Mouse (Mus musculus): ENCODE results near the gene Magi2. TPM values are rescaled to one million over a fixed set of nuclear protein-coding genes. Genes with fewer than 3 reads are reported as not detected.

Gene Magi2
- polyA plus RNA-seq, 1 experiment from 2014 or later, result 9.3 TPM

- H3K9ac ChIP-seq (ENCODE audit: low read depth, low read length), result no peak overlapping the region
Observed at GRCm38 (mm10) chr5:20748856-20749255, 1522.0 kb downstream of the Magi2 start.

GRCm38 (mm10) chr5:20749535-20749934, 1522.7 kb downstream of the Magi2 start:
- Histone ChIP-seq H3K4me1 (ENCODE audit: control insufficient read depth, insufficient read depth, low read length) (no peaks in the 10 kb centered on the region), H3K9ac (ENCODE audit: low read depth, low read length) (no peak overlapping the region), H3K9me3 (ENCODE audit: control insufficient read depth, low read length) (no peaks in the 10 kb centered on the region), H3K4me2 (replicated peaks; ENCODE audit: low read depth, low read length) (no peak overlapping the region), H3K27ac (ENCODE audit: low read depth, low read length) (no peak overlapping the region), H3K4me3 (ENCODE audit: low read length) (no peak overlapping the region), H3K27me3 (ENCODE audit: control insufficient read depth, insufficient read depth, low read length) (no peaks in the 10 kb centered on the region), H3K36me3 (ENCODE audit: control insufficient read depth, insufficient read depth, low read length) (no peaks in the 10 kb centered on the region)
- ATAC-seq (ENCODE audit: low FRiP score, low TSS enrichment), result no peak
- 85% methylated on average over 3 of the region's 3 CpGs for WGBS

More at GRCm38 (mm10) chr5:20748856-20749255, 1522.0 kb downstream of the Magi2 start:
- no peaks in the 10 kb centered on the region for H3K4me1 ChIP-seq (ENCODE audit: control insufficient read depth, insufficient read depth, low read length)
- WGBS, result 93% methylated on average over 8 of the region's 8 CpGs
- H3K27me3 ChIP-seq (ENCODE audit: control insufficient read depth, insufficient read depth, low read length), result no peaks in the 10 kb centered on the region
- no peaks in the 10 kb centered on the region for H3K9me3 ChIP-seq (ENCODE audit: control insufficient read depth, low read length)
- H3K36me3 ChIP-seq (ENCODE audit: control insufficient read depth, insufficient read depth, low read length), result no peaks in the 10 kb centered on the region
- ATAC-seq (ENCODE audit: low FRiP score, low TSS enrichment), result no peak
- H3K27ac ChIP-seq (ENCODE audit: low read depth, low read length), result no peak overlapping the region
- no peak overlapping the region for H3K4me3 ChIP-seq (ENCODE audit: low read length)
- H3K4me2 ChIP-seq (replicated peaks; ENCODE audit: low read depth, low read length), result no peak overlapping the region

- Histone ChIP-seq H3K4me3 (ENCODE audit: low read length) (no peak overlapping the region), H3K27ac (ENCODE audit: low read depth, low read length) (no peak overlapping the region), H3K9me3 (ENCODE audit: control insufficient read depth, low read length) (no peaks in the 10 kb centered on the region), H3K9ac (ENCODE audit: low read depth, low read length) (no peak overlapping the region), H3K4me2 (replicated peaks; ENCODE audit: low read depth, low read length) (no peak overlapping the region), H3K4me1 (ENCODE audit: control insufficient read depth, insufficient read depth, low read length) (no peaks in the 10 kb centered on the region), H3K27me3 (ENCODE audit: control insufficient read depth, insufficient read depth, low read length) (no peaks in the 10 kb centered on the region), H3K36me3 (ENCODE audit: control insufficient read depth, insufficient read depth, low read length) (no peaks in the 10 kb centered on the region)
- WGBS, result 74% methylated on average over 7 of the region's 7 CpGs
- no peak for ATAC-seq (ENCODE audit: low FRiP score, low TSS enrichment)
Observed at GRCm38 (mm10) chr5:20751000-20751399, 1524.2 kb downstream of the Magi2 start.

- H3K36me3 ChIP-seq (ENCODE audit: control insufficient read depth, insufficient read depth, low read length), result no peaks in the 10 kb centered on the region
- 71% methylated on average over 7 of the region's 7 CpGs for WGBS
- no peak overlapping the region for H3K4me2 ChIP-seq (replicated peaks; ENCODE audit: low read depth, low read length)
- no peak for ATAC-seq (ENCODE audit: low FRiP score, low TSS enrichment)
- no peak overlapping the region for H3K4me3 ChIP-seq (ENCODE audit: low read length)
- no peaks in the 10 kb centered on the region for H3K9me3 ChIP-seq (ENCODE audit: control insufficient read depth, low read length)
- no peak overlapping the region for H3K9ac ChIP-seq (ENCODE audit: low read depth, low read length)
- no peaks in the 10 kb centered on the region for H3K27me3 ChIP-seq (ENCODE audit: control insufficient read depth, insufficient read depth, low read length)
- H3K4me1 ChIP-seq (ENCODE audit: control insufficient read depth, insufficient read depth, low read length), result no peaks in the 10 kb centered on the region
- no peak overlapping the region for H3K27ac ChIP-seq (ENCODE audit: low read depth, low read length)
Observed at GRCm38 (mm10) chr5:20751696-20752095, 1524.9 kb downstream of the Magi2 start.

GRCm38 (mm10) chr5:20753096-20753495, 1526.3 kb downstream of the Magi2 start:
- Histone ChIP-seq H3K27me3 (ENCODE audit: control insufficient read depth, insufficient read depth, low read length) (no peaks in the 10 kb centered on the region), H3K4me1 (ENCODE audit: control insufficient read depth, insufficient read depth, low read length) (no peaks in the 10 kb centered on the region), H3K27ac (ENCODE audit: low read depth, low read length) (no peak overlapping the region), H3K9me3 (ENCODE audit: control insufficient read depth, low read length) (no peaks in the 10 kb centered on the region), H3K9ac (ENCODE audit: low read depth, low read length) (no peak overlapping the region), H3K4me2 (replicated peaks; ENCODE audit: low read depth, low read length) (no peak overlapping the region), H3K36me3 (ENCODE audit: control insufficient read depth, insufficient read depth, low read length) (no peaks in the 10 kb centered on the region), H3K4me3 (ENCODE audit: low read length) (no peak overlapping the region)
- no peak for ATAC-seq (ENCODE audit: low FRiP score, low TSS enrichment)
- 63% methylated on average over 2 of the region's 2 CpGs for WGBS

GRCm38 (mm10) chr5:20753963-20754362, 1527.1 kb downstream of the Magi2 start:
- H3K27me3 ChIP-seq (ENCODE audit: control insufficient read depth, insufficient read depth, low read length), result no peaks in the 10 kb centered on the region
- H3K4me3 ChIP-seq (ENCODE audit: low read length), result no peak overlapping the region
- ATAC-seq (ENCODE audit: low FRiP score, low TSS enrichment), result no peak
- no peak overlapping the region for H3K4me2 ChIP-seq (replicated peaks; ENCODE audit: low read depth, low read length)
- no peaks in the 10 kb centered on the region for H3K4me1 ChIP-seq (ENCODE audit: control insufficient read depth, insufficient read depth, low read length)
- no peak overlapping the region for H3K27ac ChIP-seq (ENCODE audit: low read depth, low read length)
- no peaks in the 10 kb centered on the region for H3K9me3 ChIP-seq (ENCODE audit: control insufficient read depth, low read length)
- 77% methylated on average over 5 of the region's 5 CpGs for WGBS
- H3K36me3 ChIP-seq (ENCODE audit: control insufficient read depth, insufficient read depth, low read length), result no peaks in the 10 kb centered on the region
- no peak overlapping the region for H3K9ac ChIP-seq (ENCODE audit: low read depth, low read length)
